Mouse (Mus musculus) Patski (cell line): ENCODE data around the gene Tpp2. TPM values are rescaled to one million over a fixed set of nuclear protein-coding genes. Genes with fewer than 3 reads are reported as not detected.

Experiments
- ATAC-seq: fragments of 100-300 bp; one replicate; pipeline ENCODE4 v1.8.0; 2021
- CTCF ChIA-PET: fragments of 350-600 bp; sonication (Branson Sonifier 250); formaldehyde crosslinking; loops from one replicate; lab custom pipeline; 2022; ENCODE audit warnings: inconsistent platforms; lab: Charles Lee
- POLR2A ChIA-PET: fragments of 350-600 bp; sonication (Branson Sonifier 250); formaldehyde crosslinking; loops from one replicate; lab custom pipeline; 2022; ENCODE audit warnings: antibody characterized with exemption, inconsistent platforms; lab: Charles Lee
- DNase-seq: peaks from one replicate; pipeline ENCODE4 v3.0.0-alpha.2; 2011; ENCODE audit warnings: low read depth, low spot score
- H3K27me3 ChIP-seq: fragments of 371-371 bp; one replicate; pipeline ENCODE4 v1.5.1; 2021
- CTCF ChIP-seq: fragments of 100-300 bp; IDR thresholded peaks from one replicate; pipeline ENCODE4 v1.5.1; 2021
- in situ Hi-C: fragments of 300-500 bp; cut with MboI; formaldehyde crosslinking; loops from 3 replicates; pipeline ENCODE4 v1.11.1; 2018; ENCODE audit warnings: low pct_unique_long_range_greater_than_20kb, mixed read lengths
- polyA plus RNA-seq: library from polyadenylated mRNA; unstranded; gene quantifications from one replicate; pipeline ENCODE4 v1.2.3, GENCODE M21; 2021

Gene Tpp2
- polyA plus RNA-seq, 1 experiment from 2014 or later, result 45.7 TPM

GRCm38 (mm10) chr1:44046556-44046955, 113.1 kb downstream of the Tpp2 start:
- ChIA-PET CTCF (interaction anchor here (1.5 kb wide), 2 partner anchors 147 to 286 kb away, joined by 4 to 5 read pairs; no protein-coding TSS in a partner anchor), POLR2A (no interaction called here)
- no peak for TF ChIP-seq CTCF
- ATAC-seq (no peak), DNase-seq (no peak)
- peaks cover 3% of the 10 kb centered on the region for H3K27me3 ChIP-seq
- in situ Hi-C loops, result no loop called here

Other genes starting within 250 kb of the Tpp2 start
- 2.0 TPM for gene 1500015O10Rik, start 203.0 kb upstream of the Tpp2 start, polyA plus RNA-seq
- gene Uxs1, start 105.8 kb upstream of the Tpp2 start, polyA plus RNA-seq, result 100 TPM
- 0.10 TPM for gene Mettl21c, start 86.4 kb downstream of the Tpp2 start, polyA plus RNA-seq
- 0.01 TPM for gene Gm8251, start 128.3 kb downstream of the Tpp2 start, polyA plus RNA-seq
- 22.7 TPM for gene Tex30, start 168.8 kb downstream of the Tpp2 start, polyA plus RNA-seq
- 44.0 TPM for gene Kdelc1, start 185.2 kb downstream of the Tpp2 start, polyA plus RNA-seq
- gene Bivm, start 185.3 kb downstream of the Tpp2 start, polyA plus RNA-seq, result 42.3 TPM
- 14.7 TPM for gene Ercc5, start 214.1 kb downstream of the Tpp2 start, polyA plus RNA-seq